Mouse (Mus musculus) CH12.LX (cell line): ENCODE results near the gene Ttc3. TPM values are rescaled to one million over a fixed set of nuclear protein-coding genes. Genes with fewer than 3 reads are reported as not detected.
"Not testable (repeated sequence)": the region's sequence is repeated elsewhere in the genome, so short reads cannot be mapped to it uniquely, and the experiment has no call there.

Experiments used
- DNase-seq: peaks from one replicate; pipeline ENCODE4 v3.0.0-alpha.2; 2013; ENCODE audit errors: extremely low read depth
- H3K27ac ChIP-seq: 2 replicates; pipeline ENCODE4 v1.5.1; 2012; ENCODE audit warnings: low read depth, mild to moderate bottlenecking, control low read depth, moderate library complexity; ENCODE audit not compliant: insufficient read depth
- H3K27me3 ChIP-seq: replicated peaks from 2 replicates; pipeline ENCODE3; 2012; ENCODE audit warnings: inconsistent platforms
- H3K36me3 ChIP-seq, 2 experiments: replicated peaks in 1 of 2; 2 replicates each; pipeline versions ENCODE3 to v1.6.1; 2012; ENCODE audit warnings: inconsistent platforms in 1 of 2, low read length in 1 of 2, mild to moderate bottlenecking in 1 of 2, mixed read lengths in 1 of 2, moderate library complexity in 1 of 2; ENCODE audit not compliant: control insufficient read depth in 1 of 2, insufficient read depth in 1 of 2
- H3K4me1 ChIP-seq, 2 experiments: 2 replicates each; pipeline ENCODE4 v1.6.1; 2012; ENCODE audit warnings: inconsistent platforms in 1 of 2, moderate library complexity in 1 of 2; ENCODE audit not compliant: insufficient read depth in 2 of 2, control insufficient read depth in 1 of 2
- H3K4me2 ChIP-seq: 2 replicates; pipeline ENCODE4 v1.6.1; 2012; ENCODE audit warnings: low read depth, mild to moderate bottlenecking, control low read depth; ENCODE audit not compliant: poor library complexity, insufficient read depth, severe bottlenecking
- H3K4me3 ChIP-seq, 3 experiments: fragments of 150-350 bp in 1 of 3; sonication (generic) in 1 of 3; replicated peaks in 1 of 3; 2 replicates each; pipeline versions ENCODE3 to v1.5.1; 2011 to 2012; ENCODE audit warnings: low read depth in 2 of 3, low read length in 2 of 3, mild to moderate bottlenecking in 2 of 3, moderate library complexity in 2 of 3, control low read depth in 1 of 3, improper control_type of control experiment in 1 of 3, inconsistent platforms in 1 of 3, mixed read lengths in 1 of 3; ENCODE audit not compliant: poor library complexity in 1 of 3
- H3K79me2 ChIP-seq: replicated peaks from 2 replicates; pipeline ENCODE4 v1.6.1; 2012; ENCODE audit warnings: mild to moderate bottlenecking, moderate library complexity; ENCODE audit not compliant: control insufficient read depth, poor library complexity, insufficient read depth, severe bottlenecking; ENCODE audit errors: extremely low read depth
- H3K9ac ChIP-seq: 2 replicates; pipeline ENCODE4 v1.6.1; 2012; ENCODE audit warnings: low read depth, mild to moderate bottlenecking, control low read depth, moderate library complexity; ENCODE audit not compliant: insufficient read depth
- H3K9me3 ChIP-seq: replicated peaks from 2 replicates; pipeline ENCODE3; 2012; ENCODE audit warnings: low read length, inconsistent platforms, mixed read lengths
- CHD1 ChIP-seq: IDR thresholded peaks from 2 replicates; pipeline ENCODE4 v1.6.1; 2012; ENCODE audit warnings: low read depth, low read length, improper control_type of control experiment, inconsistent platforms
- CTCF ChIP-seq, 2 experiments: IDR thresholded peaks in 1 of 2; conservative IDR thresholded peaks in 1 of 2; 2 replicates each; pipeline ENCODE4 v1.5.1; 2011 to 2012; ENCODE audit warnings: low read depth in 2 of 2, low read length in 2 of 2, improper control_type of control experiment in 1 of 2, inconsistent platforms in 1 of 2, mild to moderate bottlenecking in 1 of 2, moderate library complexity in 1 of 2
- ELF1 ChIP-seq: IDR thresholded peaks from 2 replicates; pipeline ENCODE4 v1.6.1; 2014; ENCODE audit warnings: low read depth, mild to moderate bottlenecking, inconsistent platforms, low read length, improper control_type of control experiment
- EP300 ChIP-seq: IDR thresholded peaks from 2 replicates; pipeline ENCODE4 v1.6.1; 2011; ENCODE audit warnings: low read length, improper control_type of control experiment
- GABPA ChIP-seq: IDR thresholded peaks from 2 replicates; pipeline ENCODE4 v1.6.1; 2012; ENCODE audit warnings: low read depth, low read length, improper control_type of control experiment, inconsistent platforms; ENCODE audit not compliant: insufficient replicate concordance
- RAD21 ChIP-seq: IDR thresholded peaks from 2 replicates; pipeline ENCODE4 v1.6.1; 2011; ENCODE audit warnings: low read depth, mild to moderate bottlenecking, low read length, improper control_type of control experiment, moderate library complexity
- TBP ChIP-seq: conservative IDR thresholded peaks from 2 replicates; pipeline ENCODE4 v1.6.1; 2011; ENCODE audit warnings: low read depth, low read length, improper control_type of control experiment
- ZNF384 ChIP-seq: IDR thresholded peaks from 2 replicates; pipeline ENCODE4 v1.6.1; 2012; ENCODE audit warnings: low read depth, low read length, improper control_type of control experiment, inconsistent platforms
- dilution Hi-C: fragments of 300-500 bp; cut with MboI; formaldehyde crosslinking; loops from 2 replicates; pipeline ENCODE4 v1.14.3; 2020; ENCODE audit warnings: low sequenced_read_pairs; ENCODE audit not compliant: extremely low pct_unique_long_range_greater_than_20kb, extremely low pct_ligation_motif_present
- in situ Hi-C: fragments of 300-500 bp; cut with MboI; formaldehyde crosslinking; loops from 3 replicates; pipeline ENCODE4 v1.14.3; 2019; ENCODE audit warnings: low sequenced_read_pairs, low pct_ligation_motif_present, low pct_unique_long_range_greater_than_20kb, mixed read lengths
- polyA plus RNA-seq: library from polyadenylated mRNA; unstranded; fragments of >175 nt; gene quantifications from 2 replicates; pipeline ENCODE4 v1.2.1, GENCODE M21; 2012; ENCODE audit warnings: low read depth; ENCODE audit not compliant: insufficient read length
- total RNA-seq, 2 experiments: library from RNA; depleted of rRNA; stranded (reverse); fragments of 300-350 nt in 1 of 2; fragments of >200 nt in 1 of 2; gene quantifications; 2 replicates each; pipeline ENCODE4 v1.2.3; 2012 to 2014

Gene Ttc3
- total and polyA plus RNA-seq, 3 experiments: 59.0 to 74.5 (median 73.4) TPM

- H3K36me3 ChIP-seq: no peaks in the 10 kb centered on the region
- no peak overlapping the region for H3K4me2 ChIP-seq
- H3K79me2 ChIP-seq: no peaks in the 10 kb centered on the region
- DNase-seq: no peak
- no peaks in the 10 kb centered on the region for H3K27me3 ChIP-seq
- in situ Hi-C loops: no loop called here
- no peak overlapping the region for H3K27ac ChIP-seq
- TF ChIP-seq ZNF384: no peak
- no peak for TF ChIP-seq EP300
- TF ChIP-seq TBP: no peak
- TF ChIP-seq CHD1: no peak
- H3K9me3 ChIP-seq: no peaks in the 10 kb centered on the region
- no peak overlapping the region for H3K4me3 ChIP-seq
- H3K9ac ChIP-seq: no peak overlapping the region
- H3K4me1 ChIP-seq: peaks cover 4 to 7% of the 10 kb centered on the region in 2 experiments; a peak in 2 of 4 replicates
- dilution Hi-C loops: no loop called here
These were observed 118.9 kb downstream of the Ttc3 start for GRCm38 (mm10) chr16:94489326-94489725.

GRCm38 (mm10) chr16:94497176-94497575, 126.8 kb downstream of the Ttc3 start:
- H3K79me2 ChIP-seq, in situ Hi-C loops, H3K9ac ChIP-seq, H3K9me3 ChIP-seq, H3K4me2 ChIP-seq, H3K27me3 ChIP-seq, H3K27ac ChIP-seq, dilution Hi-C loops, H3K4me3 ChIP-seq, DNase-seq: not testable (repeated sequence)
- Histone ChIP-seq H3K4me1 (peaks cover 4 to 15% of the 10 kb centered on the region in 2 experiments), H3K36me3 (peaks cover 47 to 62% of the 10 kb centered on the region in 2 experiments)

- H3K9ac ChIP-seq: no peak overlapping the region
- H3K36me3 ChIP-seq: peaks cover 47 to 70% of the 10 kb centered on the region in 2 experiments
- H3K4me1 ChIP-seq: peaks cover 4 to 15% of the 10 kb centered on the region in 2 experiments
- H3K79me2 ChIP-seq: no peaks in the 10 kb centered on the region
- in situ Hi-C loops (no loop called here), dilution Hi-C loops (no loop called here)
- no peak for TF ChIP-seq GABPA
- TF ChIP-seq CTCF (conservative IDR thresholded peaks at IDR 0.05 in 1 of 2, IDR thresholded peaks at IDR 0.05 in 1 of 2; ENCODE audit: low read depth in 2 of 2, low read length in 2 of 2): no peak
- TF ChIP-seq RAD21: no peak
- TF ChIP-seq ELF1: no peak
- no peak overlapping the region for H3K4me2 ChIP-seq
- no peak for DNase-seq
- no peaks in the 10 kb centered on the region for H3K27me3 ChIP-seq
- H3K4me3 ChIP-seq: no peak overlapping the region
- H3K9me3 ChIP-seq: no peaks in the 10 kb centered on the region
- H3K27ac ChIP-seq: no peak overlapping the region
These were observed 127.5 kb downstream of the Ttc3 start for GRCm38 (mm10) chr16:94497911-94498310.
